Mouse (Mus musculus) MEL (cell line): ENCODE results near the gene Cadm2.

ENCODE experiments used
- GATA1 ChIP-seq: IDR thresholded peaks from 2 replicates; pipeline ENCODE4 v1.6.1; 2011; ENCODE audit warnings: low read depth, low read length, improper control_type of control experiment
- POLR2A ChIP-seq, 2 experiments: IDR thresholded peaks; 2 replicates each; pipeline ENCODE4 v1.6.1; 2011 to 2012; ENCODE audit warnings: low read length in 2 of 2, mild to moderate bottlenecking in 2 of 2, control low read depth in 1 of 2, improper control_type of control experiment in 1 of 2, low read depth in 1 of 2, moderate library complexity in 1 of 2; ENCODE audit not compliant: control insufficient read depth in 1 of 2, insufficient read depth in 1 of 2, poor library complexity in 1 of 2

DNA sequence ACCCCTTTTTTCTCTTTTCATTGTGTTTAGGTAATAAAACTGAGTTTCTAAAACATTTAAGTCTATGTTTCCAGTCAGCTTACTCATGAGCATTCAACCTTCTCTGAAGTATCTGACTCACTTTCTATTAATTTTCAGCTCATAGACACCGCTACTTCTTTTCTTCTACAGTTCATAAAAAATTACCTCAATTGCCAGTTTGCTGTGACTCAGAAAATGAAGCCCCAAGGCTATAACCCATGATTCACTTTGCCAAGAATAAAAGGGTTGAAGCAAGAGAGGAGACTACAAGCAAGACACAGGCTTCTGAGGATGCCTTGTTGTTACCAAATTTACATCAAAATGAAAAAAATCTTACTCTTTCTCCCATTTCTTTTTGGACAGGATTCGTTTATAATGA lies 698.0 kb downstream of the Cadm2 start:
- TF ChIP-seq GATA1 (no peak), POLR2A (IDR thresholded peaks at IDR 0.05; ENCODE audit: control insufficient read depth in 1 of 2, insufficient read depth in 1 of 2, low read depth in 1 of 2, low read length in 2 of 2, poor library complexity in 1 of 2) (no peak)
